Mouse (Mus musculus) CH12.LX (cell line): ENCODE measurements around the gene Klhdc10. TPM values are rescaled to one million over a fixed set of nuclear protein-coding genes. Genes with fewer than 3 reads are reported as not detected.
A peak's percentile ranks its signal among the peaks of the same experiment; 100 is the strongest.

ENCODE experiments used
- DNase-seq: peaks from one replicate; pipeline ENCODE4 v3.0.0-alpha.2; 2013; ENCODE audit errors: extremely low read depth
- H3K27ac ChIP-seq: 2 replicates; pipeline ENCODE4 v1.5.1; 2012; ENCODE audit warnings: low read depth, mild to moderate bottlenecking, control low read depth, moderate library complexity; ENCODE audit not compliant: insufficient read depth
- H3K27me3 ChIP-seq: replicated peaks from 2 replicates; pipeline ENCODE3; 2012; ENCODE audit warnings: inconsistent platforms
- H3K36me3 ChIP-seq, 2 experiments: replicated peaks in 1 of 2; 2 replicates each; pipeline versions ENCODE3 to v1.6.1; 2012; ENCODE audit warnings: inconsistent platforms in 1 of 2, low read length in 1 of 2, mild to moderate bottlenecking in 1 of 2, mixed read lengths in 1 of 2, moderate library complexity in 1 of 2; ENCODE audit not compliant: control insufficient read depth in 1 of 2, insufficient read depth in 1 of 2
- H3K4me1 ChIP-seq, 2 experiments: 2 replicates each; pipeline ENCODE4 v1.6.1; 2012; ENCODE audit warnings: inconsistent platforms in 1 of 2, moderate library complexity in 1 of 2; ENCODE audit not compliant: insufficient read depth in 2 of 2, control insufficient read depth in 1 of 2
- H3K4me2 ChIP-seq: 2 replicates; pipeline ENCODE4 v1.6.1; 2012; ENCODE audit warnings: low read depth, mild to moderate bottlenecking, control low read depth; ENCODE audit not compliant: poor library complexity, insufficient read depth, severe bottlenecking
- H3K4me3 ChIP-seq, 3 experiments: fragments of 150-350 bp in 1 of 3; sonication (generic) in 1 of 3; replicated peaks in 1 of 3; 2 replicates each; pipeline versions ENCODE3 to v1.5.1; 2011 to 2012; ENCODE audit warnings: low read depth in 2 of 3, low read length in 2 of 3, mild to moderate bottlenecking in 2 of 3, moderate library complexity in 2 of 3, control low read depth in 1 of 3, improper control_type of control experiment in 1 of 3, inconsistent platforms in 1 of 3, mixed read lengths in 1 of 3; ENCODE audit not compliant: poor library complexity in 1 of 3
- H3K79me2 ChIP-seq: replicated peaks from 2 replicates; pipeline ENCODE4 v1.6.1; 2012; ENCODE audit warnings: mild to moderate bottlenecking, moderate library complexity; ENCODE audit not compliant: control insufficient read depth, poor library complexity, insufficient read depth, severe bottlenecking; ENCODE audit errors: extremely low read depth
- H3K9ac ChIP-seq: 2 replicates; pipeline ENCODE4 v1.6.1; 2012; ENCODE audit warnings: low read depth, mild to moderate bottlenecking, control low read depth, moderate library complexity; ENCODE audit not compliant: insufficient read depth
- H3K9me3 ChIP-seq: replicated peaks from 2 replicates; pipeline ENCODE3; 2012; ENCODE audit warnings: low read length, inconsistent platforms, mixed read lengths
- BHLHE40 ChIP-seq: IDR thresholded peaks from 2 replicates; pipeline ENCODE4 v1.6.1; 2011; ENCODE audit warnings: mild to moderate bottlenecking, low read depth, low read length, improper control_type of control experiment
- CTCF ChIP-seq, 2 experiments: IDR thresholded peaks in 1 of 2; conservative IDR thresholded peaks in 1 of 2; 2 replicates each; pipeline ENCODE4 v1.5.1; 2011 to 2012; ENCODE audit warnings: low read depth in 2 of 2, low read length in 2 of 2, improper control_type of control experiment in 1 of 2, inconsistent platforms in 1 of 2, mild to moderate bottlenecking in 1 of 2, moderate library complexity in 1 of 2
- NRF1 ChIP-seq: IDR thresholded peaks from 2 replicates; pipeline ENCODE4 v1.6.1; 2014; ENCODE audit warnings: low read depth, mild to moderate bottlenecking, inconsistent platforms, low read length, improper control_type of control experiment, moderate library complexity
- PAX5 ChIP-seq: IDR thresholded peaks from 2 replicates; pipeline ENCODE4 v1.6.1; 2012; ENCODE audit warnings: low read length, inconsistent platforms, mixed read lengths
- POLR2A ChIP-seq: IDR thresholded peaks from 2 replicates; pipeline ENCODE4 v1.6.1; 2011; ENCODE audit warnings: low read depth, mild to moderate bottlenecking, improper control_type of control experiment, low read length
- POLR2AphosphoS2 ChIP-seq: IDR thresholded peaks from 2 replicates; pipeline ENCODE4 v1.6.1; 2011; ENCODE audit warnings: low read depth, low read length, improper control_type of control experiment
- RAD21 ChIP-seq: IDR thresholded peaks from 2 replicates; pipeline ENCODE4 v1.6.1; 2011; ENCODE audit warnings: low read depth, mild to moderate bottlenecking, low read length, improper control_type of control experiment, moderate library complexity
- SMC3 ChIP-seq: IDR thresholded peaks from 2 replicates; pipeline ENCODE4 v1.6.1; 2011; ENCODE audit warnings: low read depth, low read length, improper control_type of control experiment
- TCF12 ChIP-seq: IDR thresholded peaks from 2 replicates; pipeline ENCODE4 v1.6.1; 2014; ENCODE audit warnings: low read depth, mild to moderate bottlenecking, inconsistent platforms, low read length, improper control_type of control experiment
- ZKSCAN1 ChIP-seq: IDR thresholded peaks from 2 replicates; pipeline ENCODE4 v1.6.1; 2012; ENCODE audit warnings: low read depth, inconsistent platforms, low read length, improper control_type of control experiment, borderline replicate concordance
- ZMIZ1 ChIP-seq: IDR thresholded peaks from 2 replicates; pipeline ENCODE4 v1.6.1; 2012; ENCODE audit warnings: low read depth, mild to moderate bottlenecking, inconsistent platforms, low read length, improper control_type of control experiment
- dilution Hi-C: fragments of 300-500 bp; cut with MboI; formaldehyde crosslinking; loops from 2 replicates; pipeline ENCODE4 v1.14.3; 2020; ENCODE audit warnings: low sequenced_read_pairs; ENCODE audit not compliant: extremely low pct_unique_long_range_greater_than_20kb, extremely low pct_ligation_motif_present
- in situ Hi-C: fragments of 300-500 bp; cut with MboI; formaldehyde crosslinking; loops from 3 replicates; pipeline ENCODE4 v1.14.3; 2019; ENCODE audit warnings: low sequenced_read_pairs, low pct_ligation_motif_present, low pct_unique_long_range_greater_than_20kb, mixed read lengths
- polyA plus RNA-seq: library from polyadenylated mRNA; unstranded; fragments of >175 nt; gene quantifications from 2 replicates; pipeline ENCODE4 v1.2.1, GENCODE M21; 2012; ENCODE audit warnings: low read depth; ENCODE audit not compliant: insufficient read length
- total RNA-seq, 2 experiments: library from RNA; depleted of rRNA; stranded (reverse); fragments of 300-350 nt in 1 of 2; fragments of >200 nt in 1 of 2; gene quantifications; 2 replicates each; pipeline ENCODE4 v1.2.3; 2012 to 2014

Gene Klhdc10
- total and polyA plus RNA-seq, 3 experiments: 22.1 to 30.6 (median 29.6) TPM

DNA sequence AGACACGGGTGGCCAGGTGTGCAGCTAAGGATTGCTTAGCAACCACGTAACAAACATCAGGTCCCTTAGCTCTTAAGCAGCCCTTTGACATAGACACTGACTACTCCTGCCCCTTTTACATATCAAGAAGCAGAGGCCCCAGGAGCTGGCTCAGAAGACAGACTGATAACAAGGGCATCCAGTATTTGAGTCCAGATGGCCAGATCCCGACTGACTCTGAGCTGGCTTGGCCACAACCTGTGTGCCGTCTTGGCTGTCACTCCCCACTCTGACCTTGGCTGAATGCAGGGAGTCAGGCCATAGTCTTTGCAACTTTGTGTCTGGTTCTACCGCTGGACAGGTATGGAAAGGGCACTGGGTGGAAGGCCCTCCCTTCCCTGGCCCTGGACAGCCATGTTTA lies 45.5 kb upstream of the Klhdc10 start:
- DNase-seq: no peak
- in situ Hi-C loops: loop anchor here (5.0 to 10.0 kb wide), 2 partner anchors 149 to 261 kb away; no protein-coding TSS in a partner anchor
- TF ChIP-seq NRF1: no peak
- TF ChIP-seq, all 38 proteins: peak for 0
- Histone ChIP-seq H3K27me3 (no peaks in the 10 kb centered on the region), H3K9me3 (no peaks in the 10 kb centered on the region), H3K79me2 (no peaks in the 10 kb centered on the region), H3K27ac (no peak overlapping the region), H3K4me1 (peaks cover 0 to 49% of the 10 kb centered on the region in 2 experiments; a peak in 2 of 4 replicates), H3K4me2 (no peak overlapping the region), H3K36me3 (peaks cover 3 to 10% of the 10 kb centered on the region in 2 experiments), H3K9ac (no peak overlapping the region), H3K4me3 (no peak overlapping the region)
- dilution Hi-C loops: no loop called here

DNA sequence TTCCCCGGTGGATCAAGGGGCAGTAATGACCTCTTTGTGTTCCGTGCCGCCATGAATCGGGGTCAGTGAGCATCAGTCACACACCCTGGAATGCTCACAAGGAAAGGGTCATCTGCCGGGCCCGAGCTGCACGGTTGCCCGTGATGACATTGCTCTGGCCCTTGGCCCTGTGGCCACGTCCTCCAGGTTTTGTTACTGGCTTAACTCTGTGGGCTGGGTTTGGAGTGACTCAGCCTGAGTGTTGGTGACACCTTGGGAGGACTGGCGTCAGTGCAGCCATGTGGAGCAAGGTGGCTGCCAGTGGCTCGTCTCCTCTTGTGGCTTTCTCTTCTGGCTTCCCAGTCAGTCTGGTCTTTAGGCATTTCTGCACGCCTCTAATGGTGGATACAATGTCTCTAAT lies 45.0 kb upstream of the Klhdc10 start:
- no peak for DNase-seq
- Histone ChIP-seq H3K9me3 (no peaks in the 10 kb centered on the region), H3K27me3 (no peaks in the 10 kb centered on the region), H3K27ac (no peak overlapping the region), H3K36me3 (peaks cover 3 to 10% of the 10 kb centered on the region in 2 experiments), H3K79me2 (no peaks in the 10 kb centered on the region), H3K4me3 (no peak overlapping the region), H3K9ac (no peak overlapping the region)
- in situ Hi-C loops: loop anchor here (5.0 to 10.0 kb wide), 2 partner anchors 149 to 262 kb away; no protein-coding TSS in a partner anchor
- TF ChIP-seq ZKSCAN1 (no peak), POLR2AphosphoS2 (no peak), BHLHE40 (no peak), PAX5 (no peak), TCF12 (no peak)
- TF ChIP-seq, all 38 proteins: peak for 0
- dilution Hi-C loops: no loop called here
- peaks cover 0 to 49% of the 10 kb centered on the region in 2 experiments; a peak in 2 of 4 replicates for H3K4me1 ChIP-seq
- no peak overlapping the region for H3K4me2 ChIP-seq

DNA sequence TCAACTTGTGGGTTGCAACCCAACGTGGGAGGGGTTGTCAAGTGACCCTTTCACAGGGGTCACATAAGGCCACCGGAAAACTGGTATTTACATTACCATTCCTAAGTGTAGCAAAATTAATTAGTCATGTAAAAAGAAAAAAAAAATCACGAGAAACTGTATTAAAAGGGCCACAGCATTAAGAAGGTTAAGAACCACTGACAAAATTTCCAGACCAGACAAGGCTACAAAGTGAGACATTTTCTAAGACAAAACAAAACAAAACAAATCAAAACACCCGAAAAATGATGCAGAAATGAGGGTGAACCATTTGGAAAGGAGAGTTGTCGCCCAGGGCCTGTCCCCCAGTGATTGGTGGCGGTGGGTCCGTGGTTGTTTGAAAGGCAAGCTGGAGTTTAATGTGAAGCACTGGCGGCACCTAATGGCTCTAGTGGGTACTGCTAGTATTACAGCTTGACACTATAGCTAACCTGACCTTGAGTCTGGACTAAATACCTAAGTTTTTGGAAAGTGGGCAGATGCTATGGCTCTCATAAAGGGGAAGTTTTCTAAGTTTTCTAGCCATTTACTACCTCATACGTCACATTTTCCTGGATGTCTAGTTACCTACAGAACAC lies 44.0 kb upstream of the Klhdc10 start:
- H3K4me1 ChIP-seq: peaks cover 0 to 49% of the 10 kb centered on the region in 2 experiments; a peak in 2 of 4 replicates
- TF ChIP-seq SMC3 (peak; percentile 84), POLR2A (no peak), RAD21 (peak; percentile 96), ZMIZ1 (no peak), CTCF (conservative IDR thresholded peaks at IDR 0.05 in 1 of 2, IDR thresholded peaks at IDR 0.05 in 1 of 2; ENCODE audit: low read depth in 2 of 2, low read length in 2 of 2) (peak; percentile 68 to 90)
- TF ChIP-seq, all 38 proteins: peak for 3
- Histone ChIP-seq H3K4me3 (no peak overlapping the region), H3K27me3 (no peaks in the 10 kb centered on the region), H3K9me3 (no peaks in the 10 kb centered on the region), H3K36me3 (peaks cover 3 to 18% of the 10 kb centered on the region in 2 experiments), H3K27ac (no peak overlapping the region), H3K4me2 (no peak overlapping the region), H3K9ac (no peak overlapping the region), H3K79me2 (no peaks in the 10 kb centered on the region)
- in situ Hi-C loops: loop anchor here (5.0 to 10.0 kb wide), 2 partner anchors 150 to 263 kb away; no protein-coding TSS in a partner anchor
- dilution Hi-C loops: no loop called here
- peak; percentile 87 for DNase-seq
